Mouse (Mus musculus): Measurements from ENCODE around the gene Hexb.
A peak's percentile ranks its signal among the peaks of the same experiment; 100 is the strongest.

Hexb gene

GRCm38 (mm10) chr13:97224341-97224982 is 26.3 kb upstream of the Hexb start:
- DNase-seq (ENCODE audit: low read depth) = no peak

GRCm38 (mm10) chr13:97223856-97224255 is 25.7 kb upstream of the Hexb start:
- no peak for DNase-seq (ENCODE audit: low read depth)

- no peak for DNase-seq (ENCODE audit: low read depth)
These were observed 21.9 kb upstream of the Hexb start for GRCm38 (mm10) chr13:97220022-97220421.

- DNase-seq (ENCODE audit: low read depth) = no peak
These were observed 18.0 kb upstream of the Hexb start for GRCm38 (mm10) chr13:97216196-97216595.

- DNase-seq (ENCODE audit: low read depth) = no peak
These were observed 17.4 kb upstream of the Hexb start for GRCm38 (mm10) chr13:97215563-97215962.

- no peak for DNase-seq (ENCODE audit: low read depth)
These were observed 16.6 kb upstream of the Hexb start for GRCm38 (mm10) chr13:97214583-97215268.

- DNase-seq (ENCODE audit: low read depth) = peak; percentile 11
These were observed 10.4 kb upstream of the Hexb start for GRCm38 (mm10) chr13:97208500-97209010.

- no peak for DNase-seq (ENCODE audit: low read depth)
These were observed 9.9 kb upstream of the Hexb start for GRCm38 (mm10) chr13:97208112-97208478.

GRCm38 (mm10) chr13:97207472-97208111 is 9.4 kb upstream of the Hexb start:
- no peak for DNase-seq (ENCODE audit: low read depth)

- DNase-seq (ENCODE audit: low read depth) = no peak
These were observed 7.9 kb upstream of the Hexb start for GRCm38 (mm10) chr13:97206046-97206445.

- peak; percentile 89 for DNase-seq (ENCODE audit: low read depth)
These were observed 7.0 kb upstream of the Hexb start for GRCm38 (mm10) chr13:97205052-97205701.

GRCm38 (mm10) chr13:97201896-97202295 is 3.7 kb upstream of the Hexb start:
- DNase-seq (ENCODE audit: low read depth) = no peak

GRCm38 (mm10) chr13:97201076-97201475 is 2.9 kb upstream of the Hexb start:
- no peak for DNase-seq (ENCODE audit: low read depth)

- no peak for DNase-seq (ENCODE audit: low read depth)
These were observed 966 bp upstream of the Hexb start for GRCm38 (mm10) chr13:97199123-97199522.

GRCm38 (mm10) chr13:97196925-97197218 is 1.3 kb downstream of the Hexb start:
- DNase-seq (ENCODE audit: low read depth) = no peak

- no peak for DNase-seq (ENCODE audit: low read depth)
These were observed 1.8 kb downstream of the Hexb start for GRCm38 (mm10) chr13:97196186-97196924.

GRCm38 (mm10) chr13:97193420-97193819 is 4.7 kb downstream of the Hexb start:
- peak; percentile 76 for DNase-seq (ENCODE audit: low read depth)

GRCm38 (mm10) chr13:97192649-97193048 is 5.5 kb downstream of the Hexb start:
- DNase-seq (ENCODE audit: low read depth) = peak; percentile 10

- no peak for DNase-seq (ENCODE audit: low read depth)
These were observed 10.5 kb downstream of the Hexb start for GRCm38 (mm10) chr13:97187693-97188092.

- DNase-seq (ENCODE audit: low read depth) = no peak
These were observed 11.8 kb downstream of the Hexb start for GRCm38 (mm10) chr13:97186346-97186745.

- DNase-seq (ENCODE audit: low read depth) = no peak
These were observed 13.5 kb downstream of the Hexb start for GRCm38 (mm10) chr13:97184656-97185055.

- no peak for DNase-seq (ENCODE audit: low read depth)
These were observed 14.0 kb downstream of the Hexb start for GRCm38 (mm10) chr13:97184168-97184567.
